Mouse (Mus musculus): ENCODE measurements at regions not wholly inside any gene's neighbourhood (a gene's known extent, or its start where the extent isn't known, plus 50 kb on each side); places are given as distances from the start of the nearest gene placed in this dataset.

DNA sequence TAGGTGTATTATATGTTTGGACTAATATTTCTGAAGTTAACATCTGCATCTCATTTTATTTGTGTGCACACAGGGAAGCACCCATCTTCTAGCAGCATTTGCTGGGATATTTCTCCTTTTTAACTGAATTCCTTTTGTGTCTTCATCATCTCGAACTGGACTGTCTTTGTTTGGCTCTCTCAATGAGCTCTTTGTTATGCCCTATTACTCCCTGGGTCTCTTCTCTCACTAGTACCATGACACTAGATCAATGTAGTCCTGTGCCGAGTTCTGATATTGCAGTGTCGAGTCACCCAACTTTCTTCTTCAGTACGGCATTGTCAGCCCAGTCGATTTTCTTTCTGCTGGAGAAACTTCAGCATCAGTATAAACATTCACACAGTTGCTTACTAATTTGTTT is 52.0 kb upstream of the Gm765 start:
- no peak for TF ChIP-seq CTCF (IDR thresholded peaks at IDR 0.05; ENCODE audit: low read depth, low read length)
- no peak for TF ChIP-seq POLR2A (IDR thresholded peaks at IDR 0.05; ENCODE audit: extremely low read depth, insufficient read depth, low read length)
